Mouse (Mus musculus) myocyte (in vitro differentiated cells): ENCODE results near the gene Gm20715.

Source experiments
- POLR2A ChIP-seq: IDR thresholded peaks from one replicate; pipeline ENCODE4 v1.6.1; 2011; ENCODE audit warnings: low read depth, mild to moderate bottlenecking, control low read depth, moderate library complexity; ENCODE audit not compliant: insufficient read length
- TCF12 ChIP-seq: IDR thresholded peaks from one replicate; pipeline ENCODE4 v1.6.1; 2011; ENCODE audit warnings: mild to moderate bottlenecking, control low read depth; ENCODE audit not compliant: poor library complexity, insufficient read depth, severe bottlenecking
- TCF3 ChIP-seq: IDR thresholded peaks from one replicate; pipeline ENCODE4 v1.6.1; 2011; ENCODE audit warnings: low read depth, control low read depth; ENCODE audit not compliant: insufficient read length
- USF1 ChIP-seq: IDR thresholded peaks from one replicate; pipeline ENCODE4 v1.6.1; 2011; ENCODE audit warnings: low read depth, mild to moderate bottlenecking, control low read depth, moderate library complexity

DNA sequence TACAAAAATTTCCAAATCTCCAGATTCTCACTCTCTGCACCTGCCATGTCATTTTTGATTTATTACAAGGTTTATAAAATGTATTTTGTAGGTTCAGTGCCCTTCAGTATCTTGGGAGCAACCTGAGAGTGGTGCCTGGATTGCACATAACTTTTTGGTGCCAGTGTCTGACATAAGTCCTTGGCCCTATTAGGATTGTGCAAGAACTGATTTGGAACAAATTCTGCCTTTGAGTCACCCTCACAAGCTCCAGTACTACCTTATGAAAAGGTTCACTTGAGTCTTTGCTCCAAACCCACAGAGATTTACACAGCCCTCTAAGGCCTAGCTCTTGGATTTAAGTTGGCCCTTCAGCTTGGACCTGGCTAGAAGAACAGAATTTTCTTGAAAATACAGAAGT lies 56.9 kb downstream of the Gm20715 start, which contains the start of gene Olfr1346:
- TF ChIP-seq TCF3: no peak
- TF ChIP-seq TCF12: no peak
- no peak for TF ChIP-seq POLR2A
- no peak for TF ChIP-seq USF1
